25 mouse cellular contexts compared by ENCODE assay signal in the genomic region with DNA sequence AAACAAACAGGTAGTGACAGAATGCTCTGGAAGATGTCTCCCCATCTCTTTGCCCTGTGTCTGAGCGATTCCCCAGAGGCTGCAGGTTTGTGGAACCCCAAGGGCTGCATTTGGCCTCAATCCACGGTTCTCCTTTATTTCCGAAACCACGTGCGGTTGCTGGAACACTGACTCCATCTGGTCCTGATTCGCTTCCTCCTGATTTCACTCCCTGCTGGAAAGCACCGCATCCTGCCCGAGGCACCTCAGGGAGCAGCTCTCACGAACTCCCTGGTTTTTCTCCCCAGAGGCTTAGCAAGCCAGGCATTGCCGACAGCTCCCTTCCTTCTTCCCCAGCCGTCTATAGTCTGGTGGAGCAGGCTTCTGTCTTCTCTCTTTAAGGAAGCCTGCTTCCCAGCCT.
DNase-seq lines count a peak whose midpoint lies in the region; ATAC-seq lines count a peak whose summit lies in the region.
"Had no signal": no experiment of that assay in that cellular context is flagged by ENCODE, and none has a peak within 500 bp of the region (broad histone marks: within the 10 kb centered on the region; RNA-seq: fewer than 3 reads in every experiment).

No protein-coding gene starts in this region.

- WGBS in embryonic facial prominence, embryonic 11.5 days = 59% methylated on average over 11 of the region's 11 CpGs
- WGBS in embryonic facial prominence, embryonic 10.5 days = 63% methylated on average over 11 of the region's 11 CpGs

- no peaks in the 10 kb centered on the region for H3K4me1 ChIP-seq in embryonic facial prominence, embryonic 11.5 days (ENCODE audit: control insufficient read depth, insufficient read depth, low read length)
- peaks cover 5% of the 10 kb centered on the region; the same call in 1 of the 2 replicates for H3K4me1 ChIP-seq in embryonic facial prominence, embryonic 10.5 days
- H3K4me1 ChIP-seq: heart, embryonic 10.5 days; heart, embryonic 15.5 days; hindbrain, embryonic 13.5 days; neural tube, embryonic 12.5 days had no signal

- ATAC-seq in embryonic facial prominence, embryonic 11.5 days (replicated peaks; ENCODE audit: insufficient number of reproducible peaks, low FRiP score, low TSS enrichment, low read depth) = no peak
- ATAC-seq: forebrain, postnatal 0 days; intestine, embryonic 16.5 days had no signal

- no peaks in the 10 kb centered on the region for H3K36me3 ChIP-seq in embryonic facial prominence, embryonic 11.5 days (replicated peaks; ENCODE audit: control insufficient read depth, insufficient read depth, low read depth, low read length)
- H3K36me3 ChIP-seq in embryonic facial prominence, embryonic 10.5 days (replicated peaks) = no peaks in the 10 kb centered on the region
- H3K36me3 ChIP-seq: heart, embryonic 10.5 days; heart, embryonic 15.5 days; hindbrain, embryonic 13.5 days; limb, embryonic 13.5 days; neural tube, embryonic 12.5 days had no signal

- no peak overlapping the region for H3K4me2 ChIP-seq in embryonic facial prominence, embryonic 11.5 days (ENCODE audit: low read depth, low read length)
- H3K4me2 ChIP-seq: heart, embryonic 15.5 days; hindbrain, embryonic 13.5 days; limb, embryonic 13.5 days; liver, embryonic 11.5 days; midbrain, embryonic 11.5 days; neural tube, embryonic 12.5 days had no signal

- no peak overlapping the region for H3K4me3 ChIP-seq in embryonic facial prominence, embryonic 11.5 days (ENCODE audit: low read depth, low read length)
- no peak overlapping the region for H3K4me3 ChIP-seq in embryonic facial prominence, embryonic 10.5 days
- H3K4me3 ChIP-seq: heart, embryonic 10.5 days; heart, embryonic 15.5 days; hindbrain, embryonic 13.5 days; limb, embryonic 13.5 days; myocyte; neural tube, embryonic 12.5 days had no signal

- no peaks in the 10 kb centered on the region for H3K9me3 ChIP-seq in embryonic facial prominence, embryonic 11.5 days (replicated peaks; ENCODE audit: control insufficient read depth, low read length)
- H3K9me3 ChIP-seq in embryonic facial prominence, embryonic 10.5 days = no peaks in the 10 kb centered on the region
- H3K9me3 ChIP-seq: heart, embryonic 10.5 days; heart, embryonic 15.5 days; hindbrain, embryonic 13.5 days; limb, embryonic 13.5 days; neural tube, embryonic 12.5 days had no signal

- H3K27me3 ChIP-seq in embryonic facial prominence, embryonic 11.5 days (ENCODE audit: control insufficient read depth, insufficient read depth, low read length) = no peaks in the 10 kb centered on the region
- H3K27me3 ChIP-seq in embryonic facial prominence, embryonic 10.5 days (replicated peaks; ENCODE audit: low read depth, poor library complexity, severe bottlenecking) = no peaks in the 10 kb centered on the region
- H3K27me3 ChIP-seq: heart, embryonic 15.5 days; hindbrain, embryonic 13.5 days; limb, embryonic 13.5 days; neural tube, embryonic 12.5 days had no signal

- no peak overlapping the region for H3K27ac ChIP-seq in embryonic facial prominence, embryonic 11.5 days (replicated peaks; ENCODE audit: low read depth, low read length)
- no peak overlapping the region for H3K27ac ChIP-seq in embryonic facial prominence, embryonic 10.5 days (replicated peaks)
- H3K27ac ChIP-seq: heart, embryonic 10.5 days; heart, embryonic 15.5 days; hindbrain, embryonic 13.5 days; kidney, postnatal 0 days; limb, embryonic 13.5 days; neural tube, embryonic 12.5 days; stomach, postnatal 0 days had no signal

- H3K9ac ChIP-seq in embryonic facial prominence, embryonic 11.5 days (replicated peaks; ENCODE audit: low read length) = no peak overlapping the region
- H3K9ac ChIP-seq: forebrain, postnatal 0 days; heart, embryonic 15.5 days; hindbrain, embryonic 13.5 days; limb, embryonic 13.5 days; neural tube, embryonic 12.5 days had no signal

- peak; percentile 35 for DNase-seq in embryonic facial prominence, embryonic 11.5 days (ENCODE audit: low spot score)
- DNase-seq in embryonic facial prominence, embryonic 10.5 days (ENCODE audit: low spot score) = no peak
- DNase-seq in right cerebral cortex, adult 18-20 months = peak; percentile 21
- no peak for DNase-seq in right cerebral cortex, postnatal 4 days
- peak; percentile 51 for DNase-seq in brain, adult 2 months (ENCODE audit: low read depth, low spot score)
- DNase-seq in cerebellum, adult 9-11 months = peak; percentile 7
- DNase-seq in thymus, postnatal 25 days = no peak
- DNase-seq: adrenal gland, postnatal 36 days; B cell, adult 2 months; forebrain, postnatal 0 days; gastrocnemius, postnatal 10 days; kidney, adult 8-10 months; kidney, postnatal 4 days; lung, postnatal 36 days had no signal

Comparison
In these comparisons a context has a peak if more than half of its experiments do, and no peak if none do; other contexts are left out.
1. DNase-seq: peak in embryonic facial prominence, embryonic 11.5 days (single experiment), right cerebral cortex, adult 18-20 months (single experiment), brain, adult 2 months (single experiment) and cerebellum, adult 9-11 months (single experiment); none in embryonic facial prominence, embryonic 10.5 days (single experiment), right cerebral cortex, postnatal 4 days (single experiment) and thymus, postnatal 25 days (single experiment).